Mouse (Mus musculus) ES-Bruce4 (cell line): ENCODE data around the gene Spred2.

Experiments
- CTCF ChIP-seq: IDR thresholded peaks from one replicate; pipeline ENCODE4 v1.8.1; 2011; ENCODE audit warnings: low read depth, low read length
- POLR2A ChIP-seq: IDR thresholded peaks from one replicate; pipeline ENCODE4 v1.8.1; 2011; ENCODE audit warnings: low read length; ENCODE audit not compliant: insufficient read depth

- TF ChIP-seq POLR2A, result no peak
- TF ChIP-seq CTCF, result no peak
These were observed 59.9 kb downstream of the Spred2 start for GRCm38 (mm10) chr11:19984029-19984428.
